Mouse (Mus musculus) neural tube, embryonic 14.5 days (tissue): ENCODE results near the gene N4bp3. TPM values are rescaled to one million over a fixed set of nuclear protein-coding genes. Genes with fewer than 3 reads are reported as not detected.
"Not testable (repeated sequence)": the region's sequence is repeated elsewhere in the genome, so short reads cannot be mapped to it uniquely, and the experiment has no call there.

ENCODE experiments used
- ATAC-seq: fragments of 200-750 bp; cut with Nextera tagmentation; 2 replicates; pipeline ENCODE4 v1.8.0; 2017; ENCODE audit warnings: low read depth, mild to moderate bottlenecking, moderate TSS enrichment, moderate library complexity
- H3K27ac ChIP-seq: fragments of 300-500 bp; sonication (generic); 2 replicates; pipeline ENCODE4 v1.5.1; 2014; ENCODE audit warnings: low read depth, mild to moderate bottlenecking, control low read depth, low read length, moderate library complexity, mixed read lengths
- H3K27me3 ChIP-seq: fragments of 300-500 bp; sonication (generic); 2 replicates; pipeline ENCODE4 v1.6.1; 2014; ENCODE audit warnings: low read length; ENCODE audit not compliant: control insufficient read depth, insufficient read depth
- H3K36me3 ChIP-seq: fragments of 300-500 bp; sonication (generic); 2 replicates; pipeline ENCODE4 v1.6.1; 2014; ENCODE audit warnings: low read length, mixed read lengths; ENCODE audit not compliant: control insufficient read depth, insufficient read depth
- H3K4me1 ChIP-seq: fragments of 300-500 bp; sonication (generic); 2 replicates; pipeline ENCODE4 v1.6.1; 2014; ENCODE audit warnings: low read length; ENCODE audit not compliant: control insufficient read depth, insufficient read depth
- H3K4me2 ChIP-seq: fragments of 300-500 bp; sonication (generic); 2 replicates; pipeline ENCODE4 v1.6.1; 2014; ENCODE audit warnings: mild to moderate bottlenecking, low read depth, low read length, control low read depth
- H3K4me3 ChIP-seq: fragments of 300-500 bp; sonication (generic); 2 replicates; pipeline ENCODE4 v1.5.1; 2014; ENCODE audit warnings: low read depth, low read length, control low read depth, mixed read lengths
- H3K9ac ChIP-seq: fragments of 300-500 bp; sonication (generic); replicated peaks from 2 replicates; pipeline ENCODE4 v1.6.1; 2014; ENCODE audit warnings: low read depth, mild to moderate bottlenecking, control low read depth, low read length, mixed read lengths
- H3K9me3 ChIP-seq: fragments of 300-500 bp; sonication (generic); 2 replicates; pipeline ENCODE4 v1.6.1; 2016; ENCODE audit warnings: low read length; ENCODE audit not compliant: control insufficient read depth
- WGBS: fragments of 180-500 bp; shearing (Covaris S2); extraction: QIAGEN DNeasy Blood & Tissue Kit; methylation state at CpG from one replicate; pipeline ENCODE4 v1.1.7; 2014; 5-methylcytosine and 5-hydroxymethylcytosine counted together
- polyA plus RNA-seq: library from polyadenylated mRNA; unstranded; fragments of >200 nt; fragmentation: Nextera tagmentation; extraction: Ambion mirVana; gene quantifications from 2 replicates; pipeline ENCODE4 v1.2.1, GENCODE M21; 2014

N4bp3 gene
- polyA plus RNA-seq, 1 experiment from 2014 or later = 17.7 TPM

DNA sequence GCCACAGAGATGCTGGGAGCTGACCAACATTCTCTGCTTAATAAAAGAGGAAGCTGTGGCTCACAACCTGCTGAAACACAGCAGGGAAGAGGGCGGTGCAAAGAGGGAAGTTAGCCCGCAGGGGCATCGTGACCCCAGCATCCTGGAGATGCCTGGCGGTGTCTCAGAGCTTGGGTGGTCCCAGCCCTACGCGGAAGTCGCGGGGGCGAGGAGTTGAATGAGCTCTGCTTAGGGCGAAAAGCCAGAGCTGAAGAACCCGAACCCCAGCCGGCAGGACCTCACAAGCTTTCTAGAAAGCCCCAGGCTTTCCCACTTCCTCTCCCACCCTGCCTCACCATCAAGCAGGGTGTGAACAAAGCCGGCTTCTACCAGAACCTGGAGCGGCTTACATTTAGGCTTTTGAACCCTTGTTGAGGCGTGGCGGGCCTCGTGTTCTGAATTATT, 12.6 kb downstream of the N4bp3 start:
- H3K27ac ChIP-seq = no peak overlapping the region
- no peak overlapping the region for H3K4me3 ChIP-seq
- H3K4me2 ChIP-seq = peak overlapping the region; percentile 20; the same call in 1 of the 2 replicates
- no peaks in the 10 kb centered on the region for H3K27me3 ChIP-seq
- WGBS = 3% methylated on average over 17 of the region's 17 CpGs
- peaks cover 16% of the 10 kb centered on the region for H3K4me1 ChIP-seq
- no peak for ATAC-seq
- no peak overlapping the region for H3K9ac ChIP-seq
- no peaks in the 10 kb centered on the region for H3K36me3 ChIP-seq
- H3K9me3 ChIP-seq = no peaks in the 10 kb centered on the region

DNA sequence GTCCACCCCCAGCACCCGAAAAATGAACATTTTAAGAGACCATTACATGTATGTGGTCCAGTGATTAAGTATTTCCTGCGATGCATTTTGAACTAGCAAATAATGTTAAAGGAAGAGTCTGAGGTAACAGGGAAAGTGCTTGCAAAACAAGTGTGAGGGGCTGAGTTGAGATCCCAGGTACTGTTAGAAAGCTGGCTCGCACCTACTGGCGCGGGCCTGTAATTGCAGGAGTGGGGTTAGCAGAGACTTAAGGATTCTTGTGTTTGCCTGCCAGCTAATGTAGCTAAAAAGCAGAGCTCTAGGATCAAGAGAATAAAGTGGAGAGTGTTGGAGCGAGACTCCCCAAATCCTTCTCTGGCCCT, 14.3 kb downstream of the N4bp3 start:
- Histone ChIP-seq H3K9ac (peak overlapping the region; percentile 72), H3K27me3 (no peaks in the 10 kb centered on the region), H3K9me3 (no peaks in the 10 kb centered on the region), H3K27ac (peak overlapping the region; percentile 81), H3K4me1 (peaks cover 16% of the 10 kb centered on the region), H3K4me2 (peak overlapping the region; percentile 75), H3K4me3 (peak overlapping the region; percentile 76), H3K36me3 (no peaks in the 10 kb centered on the region)
- 5% methylated on average over 6 of the region's 6 CpGs for WGBS
- ATAC-seq = peak; percentile 42

DNA sequence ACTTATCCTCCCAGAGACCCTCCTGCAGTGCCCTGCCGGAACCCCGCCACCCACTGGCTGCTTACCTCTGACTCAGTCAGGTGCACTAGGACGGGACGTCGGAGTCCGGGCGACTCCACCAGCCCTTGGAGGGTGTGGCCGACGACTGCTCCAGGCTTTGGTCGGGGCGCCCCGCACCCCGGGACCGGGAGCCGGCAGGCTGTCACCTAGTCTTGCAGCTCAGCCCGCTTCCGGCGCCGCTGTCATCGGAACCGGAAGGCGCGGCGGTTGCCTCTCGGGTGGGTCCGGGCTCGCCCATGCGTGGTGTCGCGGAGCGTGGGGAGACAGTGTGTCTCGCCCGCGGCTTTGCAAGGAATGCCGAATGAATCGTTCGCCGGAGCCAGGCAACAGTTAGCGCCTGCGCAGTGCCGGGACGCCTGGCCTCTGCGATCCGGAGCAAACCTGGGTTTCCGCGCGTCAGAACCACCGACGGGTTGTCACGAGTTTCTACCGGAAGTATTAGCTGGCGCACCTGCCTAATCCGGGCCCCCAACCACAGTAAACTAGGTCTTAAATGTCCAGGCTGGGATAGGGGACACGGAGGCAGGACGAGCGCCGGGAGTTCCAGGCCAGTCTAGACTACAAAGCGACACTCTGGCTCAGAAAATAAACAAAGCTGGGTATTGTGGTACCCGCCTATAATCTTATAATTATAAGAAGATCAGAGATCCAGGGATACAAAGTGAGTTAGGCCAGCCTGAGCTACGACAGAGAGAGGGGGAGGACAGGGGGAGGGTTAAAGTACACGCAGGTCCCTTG, 14.9 kb downstream of the N4bp3 start, which contains the start of gene Rmnd5b:
Gene Rmnd5b, minus strand, starts transcription at position 372 of the 798 bp plus-strand sequence.
- under 1% methylated on average over 61 of the region's 61 CpGs for WGBS
- H3K36me3 ChIP-seq = no peaks in the 10 kb centered on the region
- H3K27me3 ChIP-seq = no peaks in the 10 kb centered on the region
- H3K9me3 ChIP-seq = no peaks in the 10 kb centered on the region
- H3K9ac ChIP-seq = peak within 1 kb of the TSS; percentile 72
- peak; percentile 91 for ATAC-seq
- peak within 1 kb of the TSS; percentile 76 for H3K4me3 ChIP-seq
- H3K4me1 ChIP-seq = peaks cover 16% of the 10 kb centered on the region
- H3K27ac ChIP-seq = peak within 1 kb of the TSS; percentile 81
- peak within 1 kb of the TSS; percentile 75 for H3K4me2 ChIP-seq

DNA sequence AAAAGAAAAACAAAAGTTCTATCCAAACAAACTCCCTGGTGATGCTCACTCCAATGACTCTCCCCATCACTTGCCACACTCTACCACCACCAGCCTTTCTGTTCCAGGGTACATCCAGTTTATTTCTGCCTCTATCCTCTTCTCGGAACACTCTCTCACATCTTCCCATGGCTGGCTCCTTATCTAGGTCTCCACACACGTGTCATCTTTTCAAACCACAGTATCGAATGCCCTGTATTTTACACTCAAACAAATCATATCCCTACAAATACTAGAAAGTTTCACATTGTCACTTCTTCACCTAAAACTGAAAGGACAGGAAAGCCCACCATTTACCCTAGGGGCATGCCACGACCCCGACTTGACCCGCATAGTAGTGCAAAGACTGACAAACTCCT, 15.5 kb downstream of the N4bp3 start:
- H3K27me3 ChIP-seq = no peaks in the 10 kb centered on the region
- no peaks in the 10 kb centered on the region for H3K9me3 ChIP-seq
- H3K4me3 ChIP-seq = peak overlapping the region; percentile 76
- WGBS = 19% methylated on average over 6 of the region's 6 CpGs
- H3K27ac ChIP-seq = peak overlapping the region; percentile 81
- H3K9ac ChIP-seq = peak overlapping the region; percentile 72
- no peaks in the 10 kb centered on the region for H3K36me3 ChIP-seq
- H3K4me1 ChIP-seq = peaks cover 16% of the 10 kb centered on the region
- ATAC-seq = 0 out of 2 replicates have a peak, but pooled peaks have one; percentile 2
- H3K4me2 ChIP-seq = peak overlapping the region; percentile 75

DNA sequence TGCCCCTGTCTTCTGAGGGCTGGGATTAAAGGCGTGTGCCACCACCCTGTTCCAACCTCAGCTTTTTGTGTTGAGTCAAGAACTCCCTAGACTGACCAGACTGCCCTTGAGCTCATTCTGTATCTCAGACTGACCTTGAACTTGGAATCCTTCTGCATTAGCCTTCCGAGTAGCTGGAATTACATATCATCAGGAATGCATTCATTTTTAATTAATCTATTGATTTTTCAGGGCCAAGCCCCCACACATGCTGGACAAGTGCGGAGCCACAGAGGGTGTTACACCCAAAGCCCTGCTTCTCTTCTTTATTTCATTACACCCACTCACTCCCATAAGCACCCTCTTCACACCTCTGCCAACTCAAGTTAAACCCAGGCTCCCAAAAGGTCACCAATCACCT, 16.9 kb downstream of the N4bp3 start:
- Histone ChIP-seq H3K4me3 (no peak overlapping the region), H3K4me2 (no peak overlapping the region), H3K9ac (no peak overlapping the region), H3K9me3 (no peaks in the 10 kb centered on the region), H3K4me1 (peaks cover 16% of the 10 kb centered on the region), H3K27ac (no peak overlapping the region), H3K36me3 (0 out of 2 replicates have a peak, but pooled peaks cover 5% of the 10 kb centered on the region), H3K27me3 (no peaks in the 10 kb centered on the region)
- 91% methylated on average over 3 of the region's 3 CpGs for WGBS
- ATAC-seq = no peak

DNA sequence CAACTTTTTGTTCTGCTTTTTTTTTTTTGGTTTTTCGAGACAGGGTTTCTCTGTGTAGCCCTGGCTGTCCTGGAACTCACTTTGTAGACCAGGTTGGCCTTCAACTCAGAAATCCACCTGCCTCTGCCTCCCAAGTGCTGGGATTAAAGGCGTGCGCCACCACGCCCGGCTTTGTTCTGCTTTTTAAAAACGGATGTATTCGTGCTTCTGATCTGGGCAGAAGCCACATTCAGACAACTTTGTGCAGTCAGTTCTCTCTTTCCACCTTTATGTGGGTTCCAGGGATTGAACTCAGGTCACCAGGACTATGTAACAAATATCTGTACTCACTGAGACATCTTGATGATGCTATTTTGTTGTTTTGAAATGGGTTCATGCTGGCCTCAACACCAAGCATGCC, 17.4 kb downstream of the N4bp3 start:
- H3K27ac ChIP-seq, H3K4me3 ChIP-seq, H3K4me2 ChIP-seq, ATAC-seq, H3K9ac ChIP-seq, H3K27me3 ChIP-seq, H3K36me3 ChIP-seq, H3K9me3 ChIP-seq: not testable (repeated sequence)
- 97% methylated on average over 7 of the region's 7 CpGs for WGBS
- H3K4me1 ChIP-seq = peaks cover 16% of the 10 kb centered on the region

DNA sequence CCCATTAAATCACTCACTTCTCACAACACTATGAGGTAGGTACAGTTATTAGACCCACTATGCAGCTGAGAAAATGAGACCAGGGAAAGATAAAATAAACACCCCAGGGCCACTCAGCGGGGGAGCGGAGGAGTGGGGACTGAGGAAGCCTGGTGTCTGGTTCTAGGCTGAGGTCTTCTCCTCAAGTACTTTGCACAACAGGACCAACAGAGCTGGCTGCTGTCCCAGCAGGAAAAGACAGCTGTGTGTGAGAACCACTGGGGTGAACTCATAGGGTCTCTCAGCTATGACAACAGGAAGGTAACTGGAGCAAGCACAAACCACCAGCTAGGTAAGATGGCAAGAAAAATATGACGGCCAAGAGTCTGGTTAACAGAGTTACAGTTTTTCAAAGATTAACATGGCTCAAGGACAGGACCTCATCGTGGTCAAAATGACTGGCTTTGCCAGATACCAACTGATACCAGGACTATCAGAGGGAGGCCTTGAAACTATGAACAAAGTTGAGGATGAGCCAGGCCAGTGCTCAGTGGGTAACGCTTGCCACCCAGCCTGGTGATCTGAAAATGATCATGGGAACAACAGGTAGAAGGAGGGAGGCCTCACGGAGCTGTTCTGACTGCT, 18.4 kb downstream of the N4bp3 start:
- ATAC-seq = no peak
- WGBS = 80% methylated on average over 6 of the region's 6 CpGs
- Histone ChIP-seq H3K4me1 (peaks cover 16% of the 10 kb centered on the region), H3K9me3 (no peaks in the 10 kb centered on the region), H3K9ac (no peak overlapping the region), H3K4me2 (no peak overlapping the region), H3K27me3 (no peaks in the 10 kb centered on the region), H3K27ac (no peak overlapping the region), H3K4me3 (no peak overlapping the region), H3K36me3 (peaks cover 17% of the 10 kb centered on the region)

DNA sequence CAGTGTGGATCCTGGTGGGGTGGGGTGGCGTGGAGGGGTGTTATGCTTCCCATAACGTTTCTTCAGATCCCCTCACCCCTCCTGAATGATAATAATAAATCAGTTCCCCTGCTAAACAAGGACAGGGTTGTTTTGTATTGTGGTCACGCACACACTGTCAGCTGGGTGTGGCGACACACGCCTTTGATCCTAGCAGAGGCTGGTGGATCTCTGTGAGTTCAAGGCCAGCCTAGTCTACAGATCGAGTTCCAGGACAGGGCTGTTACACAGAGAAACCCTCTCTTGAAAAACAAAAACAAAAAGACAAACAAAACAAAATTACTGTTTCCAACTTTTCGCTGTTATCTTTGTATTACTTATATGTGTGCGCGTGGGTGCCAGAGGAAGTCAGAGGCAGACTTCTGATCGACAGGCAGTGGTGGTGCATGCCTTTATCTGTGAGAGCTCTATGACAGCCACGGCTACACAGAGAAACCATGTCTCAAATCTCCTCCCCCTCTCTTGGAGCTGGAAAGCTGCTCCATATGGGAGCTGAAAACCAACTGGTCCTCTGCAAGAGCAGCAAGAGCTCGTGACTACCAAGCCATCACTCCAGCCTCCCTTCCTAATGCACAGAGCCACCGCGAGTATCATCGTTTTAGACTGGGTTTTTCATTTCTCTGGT, 20.9 kb downstream of the N4bp3 start:
- Histone ChIP-seq H3K27ac (no peak overlapping the region), H3K36me3 (peaks cover 35% of the 10 kb centered on the region), H3K9ac (no peak overlapping the region), H3K4me2 (no peak overlapping the region), H3K9me3 (no peaks in the 10 kb centered on the region), H3K27me3 (no peaks in the 10 kb centered on the region), H3K4me3 (no peak overlapping the region), H3K4me1 (peaks cover 4% of the 10 kb centered on the region; the same call in 1 of the 2 replicates)
- WGBS = 86% methylated on average over 15 of the region's 15 CpGs
- ATAC-seq = no peak

DNA sequence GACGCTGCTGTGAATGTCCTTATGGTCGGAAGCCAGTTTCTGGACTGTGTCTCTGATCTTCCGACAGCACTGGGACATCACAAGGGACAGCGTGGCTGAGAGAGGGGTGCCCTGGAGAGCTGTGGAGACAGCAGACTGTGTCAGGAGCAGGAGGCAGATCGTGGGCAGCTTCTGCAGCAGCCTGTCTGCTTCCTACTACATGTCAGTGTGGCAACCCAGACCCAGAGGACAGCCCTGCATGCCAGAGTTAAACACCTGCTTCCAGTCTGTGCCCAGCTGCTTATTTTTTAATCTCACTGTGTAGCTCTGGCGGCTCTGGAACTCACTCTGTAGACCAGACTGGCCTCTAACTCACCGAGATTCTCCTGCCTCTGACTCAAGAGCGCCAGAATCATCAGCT, 22.7 kb downstream of the N4bp3 start:
- Histone ChIP-seq H3K9me3 (no peaks in the 10 kb centered on the region), H3K4me2 (no peak overlapping the region), H3K4me3 (no peak overlapping the region), H3K9ac (no peak overlapping the region), H3K4me1 (no peaks in the 10 kb centered on the region), H3K27ac (no peak overlapping the region), H3K36me3 (peaks cover 53% of the 10 kb centered on the region), H3K27me3 (no peaks in the 10 kb centered on the region)
- WGBS = 92% methylated on average over 8 of the region's 8 CpGs
- ATAC-seq = no peak
